Mouse (Mus musculus) heart, adult 8-10 months (tissue): ENCODE results near the gene Ccnd3. TPM values are rescaled to one million over a fixed set of nuclear protein-coding genes. Genes with fewer than 3 reads are reported as not detected.
"Not testable (repeated sequence)": the region's sequence is repeated elsewhere in the genome, so short reads cannot be mapped to it uniquely, and the experiment has no call there.

Experiments
- DNase-seq: peaks from one replicate; pipeline ENCODE4 v3.0.0; 2022; ENCODE audit warnings: low spot score
- total RNA-seq, 4 experiments: library from RNA; stranded (reverse); gene quantifications; 2 replicates each; pipeline ENCODE4 v1.2.4; 2022

Ccnd3 gene
- total RNA-seq, 4 experiments from 2014 or later: 74.4 to 82.2 (median 75.2) TPM

DNA sequence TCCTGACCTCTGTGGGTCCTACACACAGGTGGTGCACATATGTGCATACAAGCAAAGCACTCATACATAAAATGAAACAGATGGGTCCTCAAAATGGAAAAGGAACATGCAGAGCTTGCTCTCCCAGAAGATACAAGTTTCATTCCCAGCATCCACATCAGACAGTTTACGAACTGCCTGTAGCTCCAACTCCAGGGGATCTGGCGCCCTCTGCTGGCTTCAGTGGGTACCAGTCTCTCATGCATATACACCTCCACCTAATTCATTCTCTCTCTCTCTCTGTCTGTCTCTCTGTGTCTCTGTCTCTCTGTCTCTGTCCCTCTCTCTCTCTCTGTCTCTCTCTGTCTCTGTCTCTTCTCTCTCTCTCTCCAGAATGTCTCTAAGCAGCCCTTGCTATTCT, 22.4 kb upstream of the Ccnd3 start:
- no peak for DNase-seq

DNA sequence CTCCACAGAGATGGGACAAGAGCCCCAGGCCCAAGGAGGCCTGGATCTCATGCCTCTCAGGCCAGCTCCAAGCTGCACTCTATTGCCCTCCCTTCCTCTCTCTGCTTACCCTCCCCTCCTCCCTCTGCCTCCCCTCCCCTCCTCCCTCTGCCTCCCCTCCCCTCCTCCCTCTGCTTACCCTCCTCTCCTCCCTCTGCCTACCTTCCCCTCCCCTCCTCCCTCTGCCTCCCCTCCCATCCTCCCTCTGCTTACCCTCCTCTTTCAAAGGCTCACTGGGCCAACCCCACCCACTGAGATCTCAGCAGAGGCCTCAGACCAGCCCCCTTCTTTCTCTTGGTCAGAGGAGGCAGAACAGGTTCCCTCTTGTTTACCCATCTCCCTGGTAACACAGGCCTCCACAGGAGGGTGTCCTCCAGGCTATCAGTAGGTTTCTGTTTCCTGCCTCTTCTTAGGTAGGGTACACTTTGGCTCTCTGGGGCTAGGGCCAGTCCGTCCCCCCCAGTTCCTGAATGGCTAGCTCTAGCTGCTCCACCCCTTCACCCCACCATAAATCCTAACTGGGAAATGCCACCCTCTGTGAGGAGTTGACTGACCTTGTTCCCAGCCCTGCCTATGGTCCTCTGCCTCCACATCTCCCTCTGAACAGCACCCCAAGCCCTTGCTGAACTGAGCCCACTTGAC, 20.5 kb upstream of the Ccnd3 start:
- DNase-seq: no peak

DNA sequence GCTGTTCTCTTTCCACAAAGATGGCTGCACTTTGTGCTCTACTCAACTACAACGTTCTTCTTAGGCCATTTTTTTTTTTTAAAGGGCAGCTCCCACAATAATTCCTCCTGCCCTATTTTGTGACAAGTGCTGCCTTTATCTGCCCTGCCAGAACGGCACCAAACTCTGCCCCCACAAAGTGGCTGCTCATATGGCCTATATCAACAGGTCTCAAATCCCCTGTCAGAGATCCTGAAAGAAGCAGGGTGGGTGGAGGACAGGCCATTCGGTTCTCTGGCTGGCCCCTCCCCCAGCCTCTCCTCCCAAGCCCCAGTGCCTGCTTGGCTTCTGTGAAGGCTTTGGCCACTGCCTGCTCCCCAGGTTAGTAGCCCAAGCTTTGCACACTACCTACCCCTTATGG, 19.9 kb upstream of the Ccnd3 start:
- DNase-seq: no peak

DNA sequence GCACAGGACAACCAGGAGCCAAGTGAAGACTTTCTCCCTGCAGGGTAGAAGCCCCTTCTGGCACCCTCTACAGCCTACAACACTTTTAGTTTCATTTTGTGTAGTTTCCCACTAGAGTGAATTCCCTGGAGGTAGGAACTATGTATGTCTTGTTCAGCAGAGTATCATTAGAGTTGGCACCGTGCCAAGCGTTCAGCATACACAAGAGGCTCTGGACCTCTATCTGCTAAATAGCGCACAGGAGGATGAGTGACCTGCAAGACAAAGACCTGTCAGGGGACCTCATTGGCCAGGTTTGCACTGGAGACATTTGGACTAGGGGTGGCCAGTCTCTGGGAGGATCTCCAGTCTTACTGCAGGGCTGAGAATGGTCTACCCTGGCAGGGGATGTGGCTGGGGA, 19.1 kb upstream of the Ccnd3 start:
- no peak for DNase-seq

DNA sequence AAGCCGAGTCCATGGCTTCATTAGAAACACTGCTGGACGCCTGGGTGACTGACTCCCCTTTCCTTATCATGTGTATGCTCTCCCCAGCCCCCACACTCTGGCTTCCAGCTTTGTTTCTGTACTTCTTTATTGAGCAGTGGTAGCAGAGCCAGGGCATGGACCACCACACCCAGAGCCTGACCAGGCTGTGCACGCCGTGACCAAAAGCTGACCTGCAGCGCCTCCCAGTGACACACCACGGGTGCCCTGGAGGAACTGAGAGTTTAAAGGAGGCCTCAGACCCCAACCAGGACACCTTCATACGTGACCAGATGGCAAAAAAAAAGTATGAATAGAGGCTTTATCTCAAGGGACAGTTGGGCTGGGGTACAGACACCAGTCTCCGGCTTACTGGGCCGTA, 14.1 kb upstream of the Ccnd3 start:
- DNase-seq: no peak

DNA sequence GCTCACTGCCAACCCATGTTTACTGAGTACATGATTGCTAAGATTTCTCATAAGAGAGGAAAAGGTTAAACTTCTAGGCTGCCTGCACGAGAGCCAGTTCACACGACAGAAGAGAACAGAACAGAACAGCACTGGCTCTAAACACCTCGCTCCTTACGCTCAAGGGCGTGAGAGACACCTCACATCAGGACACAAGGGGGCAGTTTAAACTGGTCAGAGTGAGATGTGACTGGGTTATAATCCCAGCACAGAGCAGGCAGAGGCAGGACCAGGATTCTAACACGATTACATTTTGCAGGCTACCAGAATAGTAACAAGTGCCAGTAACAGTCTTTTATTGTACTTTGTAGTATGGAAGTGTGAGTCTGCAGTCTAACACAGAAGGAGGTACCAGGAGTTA, 12.1 kb upstream of the Ccnd3 start:
- no peak for DNase-seq

DNA sequence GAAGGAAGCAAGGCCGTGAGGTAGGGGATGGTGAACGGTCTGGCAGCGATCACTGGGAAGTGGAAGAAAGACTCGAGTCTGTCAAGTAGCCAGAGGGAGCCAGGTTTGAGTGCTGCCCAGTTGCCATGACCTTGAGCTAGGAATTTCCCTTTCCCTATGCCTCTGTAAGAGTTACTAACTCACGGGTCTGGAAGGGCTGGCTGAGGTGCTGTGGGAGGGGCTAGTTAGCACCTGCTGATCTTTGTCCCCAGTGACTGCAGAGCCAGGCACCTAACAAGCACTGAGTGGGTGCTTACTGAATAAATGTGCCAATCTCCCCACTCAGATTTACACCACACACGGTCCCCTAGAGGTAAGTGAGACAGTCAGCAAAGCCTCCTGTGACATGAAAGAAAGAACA, 11.2 kb upstream of the Ccnd3 start:
- DNase-seq: no peak

DNA sequence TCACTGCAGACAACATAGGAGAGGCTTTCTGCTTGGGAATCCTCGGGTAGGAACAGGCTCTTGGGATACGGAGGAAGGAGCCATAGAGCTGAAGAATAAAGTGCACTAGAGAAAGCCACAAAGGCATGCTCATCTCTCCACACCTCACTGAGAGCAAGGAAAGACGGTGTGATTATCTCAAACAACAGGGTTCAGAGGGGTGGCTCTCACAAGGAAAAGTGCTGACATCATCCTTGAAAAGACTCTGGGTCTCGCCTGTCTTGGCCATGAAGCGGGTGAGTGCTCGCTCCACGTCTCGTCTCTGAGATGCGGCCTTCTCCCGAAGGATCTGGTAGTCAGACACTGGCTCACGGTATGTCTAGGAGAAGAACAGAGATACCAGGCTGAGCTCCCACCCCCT, 10.7 kb upstream of the Ccnd3 start:
- no peak for DNase-seq

DNA sequence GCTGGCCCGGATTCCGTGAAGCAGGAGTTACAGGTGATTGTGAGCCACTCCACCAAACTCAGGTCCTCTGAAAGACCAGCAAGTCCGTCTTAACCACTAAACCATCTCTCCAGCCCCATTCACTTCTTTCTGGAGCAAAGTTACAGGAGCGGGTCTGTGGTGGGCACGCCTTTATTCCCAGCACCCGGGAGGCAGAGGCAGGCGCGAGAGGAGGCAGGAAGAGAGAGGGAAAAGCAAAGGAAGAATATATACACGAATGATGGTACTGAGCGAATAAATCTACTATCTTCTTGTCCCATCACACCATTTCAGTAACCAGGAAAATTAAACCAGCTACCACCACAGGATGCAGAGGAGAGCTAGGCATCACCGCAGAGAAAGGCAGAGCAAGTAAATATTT, 3.3 kb upstream of the Ccnd3 start:
- DNase-seq: no peak

DNA sequence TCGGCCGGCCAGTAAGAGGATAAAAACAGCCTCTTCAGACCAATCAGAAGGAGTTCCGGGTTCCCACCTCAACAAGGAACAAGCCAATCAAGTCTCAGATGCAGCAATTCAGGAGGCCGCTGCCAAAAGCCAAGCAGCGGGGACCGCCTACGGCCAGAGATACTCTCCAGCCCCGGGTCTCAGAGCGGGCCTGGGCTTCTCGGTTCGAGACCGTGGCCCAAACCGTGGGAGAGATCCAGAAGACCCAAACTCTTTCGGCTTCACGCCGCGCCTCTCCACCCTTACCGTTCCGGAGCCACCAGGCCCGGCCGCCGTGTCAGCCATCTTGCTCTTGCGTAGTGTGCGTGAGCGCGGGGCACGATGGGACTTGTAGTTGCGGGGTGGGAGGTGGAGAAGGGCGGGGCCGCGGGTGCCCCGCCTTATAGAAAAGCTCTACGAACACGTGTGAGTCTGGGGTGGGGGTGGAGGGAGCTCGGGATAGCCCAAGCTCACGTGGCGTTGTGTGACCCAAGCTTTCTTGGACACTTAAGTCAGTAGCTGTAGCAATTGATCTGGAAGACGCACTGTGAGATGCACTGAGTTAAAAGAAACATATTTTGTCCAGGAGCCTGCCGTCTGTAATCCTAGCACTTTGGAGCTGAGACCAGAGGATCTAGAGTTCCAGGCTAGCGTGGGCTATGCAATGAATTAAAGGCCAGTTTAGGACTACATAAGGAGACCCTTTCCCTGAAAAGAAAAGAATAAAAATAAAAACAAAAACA, 2.7 kb upstream of the Ccnd3 start, which contains the start of gene Taf8:
Gene Taf8 (minus strand): TSS at position 347 of the 761 bp plus-strand sequence.
- peak; percentile 92 for DNase-seq

DNA sequence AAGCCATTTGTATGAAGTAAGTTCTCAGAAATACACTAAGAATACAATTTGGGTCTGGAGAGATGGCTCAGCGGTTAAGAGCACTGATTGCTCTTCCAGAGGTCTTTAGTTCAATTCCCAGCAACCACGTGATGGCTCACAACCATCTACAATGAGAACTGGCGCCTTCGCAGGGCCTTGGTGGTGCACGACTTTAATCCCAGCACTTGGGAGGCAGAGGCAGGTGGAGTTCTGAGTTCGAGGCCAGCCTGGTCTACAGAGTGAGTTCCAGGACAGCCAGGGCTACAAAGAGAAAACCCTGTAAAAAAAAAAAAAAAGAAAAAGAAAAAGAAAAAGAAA, 2.2 kb upstream of the Ccnd3 start:
- not testable (repeated sequence) for DNase-seq

DNA sequence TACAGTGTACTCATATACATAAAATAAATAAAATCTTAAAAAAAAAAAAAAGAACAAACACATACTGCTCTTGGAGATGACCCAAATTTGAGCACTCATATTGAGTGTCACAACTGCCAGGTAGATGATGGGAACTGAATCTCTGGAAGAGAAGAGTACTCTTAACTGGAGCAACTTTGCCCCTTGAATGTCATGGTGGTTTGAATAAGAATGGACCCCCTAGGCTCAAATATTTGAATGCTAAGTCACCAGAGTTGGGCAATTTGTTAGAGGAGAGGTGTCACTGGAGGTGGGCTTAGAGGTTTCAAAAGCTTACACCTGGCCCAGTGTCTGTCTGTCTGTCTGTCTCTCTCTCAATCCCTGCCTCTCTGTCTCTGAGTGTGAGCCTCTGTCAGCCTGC, 1.2 kb upstream of the Ccnd3 start:
- no peak for DNase-seq

DNA sequence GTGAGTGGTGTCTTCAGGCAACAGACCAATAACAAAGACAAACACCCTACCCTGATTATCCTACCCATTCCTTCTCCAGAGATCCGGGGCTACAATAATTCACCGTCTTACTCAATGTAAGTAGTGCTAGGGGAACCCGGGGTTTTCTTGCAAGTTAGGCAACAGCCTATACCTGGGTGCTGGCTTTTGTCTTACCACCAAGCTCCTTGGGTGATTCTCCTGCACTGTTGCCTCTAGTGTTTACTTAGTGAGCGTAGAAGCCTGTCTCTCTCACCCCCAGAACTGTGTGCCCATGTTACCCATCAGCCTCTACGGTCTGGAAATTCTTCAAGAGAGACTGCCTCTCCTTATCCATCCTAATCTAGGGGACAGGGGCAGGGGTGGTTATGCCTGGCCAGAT, 623 bp upstream of the Ccnd3 start:
- no peak for DNase-seq

DNA sequence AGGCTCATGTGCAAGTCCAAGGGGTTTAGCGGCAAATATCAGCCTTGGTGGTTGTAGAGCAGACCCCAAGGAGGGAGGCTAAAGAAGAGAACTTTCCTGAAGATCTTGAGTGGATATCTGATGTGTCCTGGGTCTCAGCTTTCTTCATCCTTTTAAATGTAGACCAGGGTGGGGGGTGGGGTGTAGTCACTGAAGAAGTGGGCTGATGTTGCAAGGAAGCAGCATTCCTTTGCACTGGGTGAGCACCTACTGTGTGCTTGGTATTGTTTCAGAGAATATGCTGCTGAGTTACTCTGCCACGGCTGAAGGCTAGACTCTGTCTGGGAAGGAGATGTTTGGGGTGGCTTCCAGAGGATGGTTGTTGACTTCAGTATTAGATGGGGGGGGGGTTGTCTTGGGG, 715 bp downstream of the Ccnd3 start:
- DNase-seq: no peak

DNA sequence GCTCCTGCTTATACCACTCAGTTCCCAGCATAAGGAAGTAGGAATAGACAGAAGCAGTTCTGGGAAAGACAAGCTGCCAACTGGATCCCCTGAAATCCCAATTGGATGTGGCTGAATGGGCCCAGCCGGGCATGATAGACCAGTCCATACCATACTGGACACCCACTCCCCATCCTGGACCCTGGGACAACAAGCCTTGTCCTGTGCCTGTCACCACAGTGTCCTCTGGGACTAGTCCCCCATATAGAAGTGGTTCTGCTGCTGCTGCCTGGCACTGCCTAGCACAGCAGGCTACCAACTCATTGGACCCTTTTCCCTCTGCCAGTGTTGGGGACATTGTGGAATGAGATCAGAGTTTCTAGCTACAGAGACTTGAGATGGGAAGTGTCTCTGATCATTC, 1.2 kb downstream of the Ccnd3 start:
- no peak for DNase-seq

DNA sequence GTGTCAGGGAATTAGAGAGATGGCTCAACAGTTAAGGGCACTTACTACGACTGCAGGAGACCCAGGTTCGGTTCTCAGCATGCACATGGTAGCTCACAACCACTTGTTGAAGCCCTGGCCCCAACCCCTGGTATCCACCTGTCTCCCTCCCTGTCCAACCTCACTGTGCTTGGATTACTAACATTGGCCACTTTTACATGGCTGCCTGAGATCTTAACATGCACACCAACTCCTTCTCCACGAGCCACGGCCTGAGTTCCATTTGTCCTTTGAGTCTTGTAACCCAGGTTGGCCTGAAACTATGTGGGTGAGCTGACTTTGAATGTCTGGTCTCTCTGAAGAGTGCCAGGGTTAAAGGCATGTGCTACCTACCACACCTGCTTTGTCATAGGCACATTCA, 1.8 kb downstream of the Ccnd3 start:
- DNase-seq: no peak

DNA sequence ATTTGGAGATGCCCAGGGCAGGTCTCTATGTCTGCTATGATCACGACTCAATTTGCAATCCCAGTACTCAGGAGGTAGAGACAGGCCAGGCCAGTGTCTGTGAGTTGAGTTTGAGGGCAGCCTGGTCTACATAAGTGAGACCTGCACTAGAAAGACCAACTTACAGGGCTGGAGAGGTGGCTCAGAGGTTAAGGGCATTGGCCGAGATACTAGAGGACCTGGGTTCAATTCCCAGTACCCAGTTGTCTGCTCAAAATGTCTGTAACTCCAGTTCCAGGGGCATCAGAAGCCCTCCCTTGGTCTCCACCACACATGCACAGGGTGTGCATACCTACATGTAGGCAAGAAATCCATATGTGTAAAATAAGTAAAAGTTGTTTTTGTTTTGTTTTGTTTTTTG, 2.7 kb downstream of the Ccnd3 start:
- DNase-seq: no peak

DNA sequence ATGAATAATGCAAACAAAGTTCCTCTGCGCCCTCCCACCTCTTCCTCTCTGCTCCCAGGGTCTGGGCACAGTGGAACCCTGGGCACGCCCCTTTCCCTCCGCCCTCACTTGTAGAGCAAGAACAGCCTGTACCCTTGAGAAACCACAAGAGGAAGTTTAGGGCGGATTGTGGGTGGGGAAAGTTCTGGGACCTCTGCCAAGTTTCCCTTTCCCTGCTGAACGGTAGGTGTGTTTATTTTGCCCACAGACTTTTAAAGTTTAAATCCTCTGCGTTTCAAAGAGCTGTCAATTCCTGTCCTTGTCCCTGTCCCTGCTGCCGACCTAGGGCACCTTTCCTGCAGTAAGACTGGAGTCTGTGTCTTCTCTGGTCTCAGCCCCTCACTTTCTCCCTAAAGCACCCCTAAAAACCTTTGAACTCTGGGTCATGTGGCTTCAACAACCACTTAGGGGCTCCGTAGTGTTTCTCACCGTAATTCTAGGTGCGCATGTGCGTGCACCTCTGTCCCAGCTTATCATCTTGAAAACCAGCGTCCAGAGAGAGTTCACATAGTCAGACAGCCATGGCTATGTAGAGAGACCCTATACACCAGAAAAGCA, 3.3 kb downstream of the Ccnd3 start:
- peak; percentile 99 for DNase-seq

DNA sequence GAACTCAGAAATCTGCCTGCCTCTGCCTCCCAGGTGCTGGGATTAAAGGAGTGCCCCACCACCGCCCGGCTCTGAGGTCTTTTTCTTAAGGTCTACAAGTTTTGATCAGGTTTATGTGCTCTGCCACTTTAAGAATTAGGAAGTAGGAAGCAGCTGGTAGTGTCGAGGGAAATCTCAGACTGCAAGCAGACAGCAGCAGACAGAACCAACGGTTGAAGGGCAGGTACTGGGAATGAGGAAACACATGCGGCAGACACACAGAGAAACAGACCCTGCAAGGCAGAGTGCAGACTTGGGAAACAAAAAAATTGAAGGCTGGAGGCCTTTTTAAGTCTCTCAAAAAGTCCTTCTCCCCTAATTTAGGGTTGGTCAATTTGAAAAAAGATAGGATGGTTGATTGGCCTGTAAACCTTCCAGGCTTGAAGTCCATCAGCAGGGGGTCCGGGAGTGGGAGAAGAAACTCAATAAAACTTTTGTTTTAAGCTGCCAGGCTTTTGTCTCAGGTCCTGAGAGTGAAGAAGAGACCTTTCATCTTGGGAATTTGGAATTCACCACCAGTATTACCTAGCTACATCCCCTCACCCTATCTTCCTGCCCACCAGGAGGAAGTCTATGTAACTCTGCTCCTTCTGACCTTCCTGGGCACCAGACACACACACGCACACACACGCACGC, 4.3 kb downstream of the Ccnd3 start:
- DNase-seq: no peak

DNA sequence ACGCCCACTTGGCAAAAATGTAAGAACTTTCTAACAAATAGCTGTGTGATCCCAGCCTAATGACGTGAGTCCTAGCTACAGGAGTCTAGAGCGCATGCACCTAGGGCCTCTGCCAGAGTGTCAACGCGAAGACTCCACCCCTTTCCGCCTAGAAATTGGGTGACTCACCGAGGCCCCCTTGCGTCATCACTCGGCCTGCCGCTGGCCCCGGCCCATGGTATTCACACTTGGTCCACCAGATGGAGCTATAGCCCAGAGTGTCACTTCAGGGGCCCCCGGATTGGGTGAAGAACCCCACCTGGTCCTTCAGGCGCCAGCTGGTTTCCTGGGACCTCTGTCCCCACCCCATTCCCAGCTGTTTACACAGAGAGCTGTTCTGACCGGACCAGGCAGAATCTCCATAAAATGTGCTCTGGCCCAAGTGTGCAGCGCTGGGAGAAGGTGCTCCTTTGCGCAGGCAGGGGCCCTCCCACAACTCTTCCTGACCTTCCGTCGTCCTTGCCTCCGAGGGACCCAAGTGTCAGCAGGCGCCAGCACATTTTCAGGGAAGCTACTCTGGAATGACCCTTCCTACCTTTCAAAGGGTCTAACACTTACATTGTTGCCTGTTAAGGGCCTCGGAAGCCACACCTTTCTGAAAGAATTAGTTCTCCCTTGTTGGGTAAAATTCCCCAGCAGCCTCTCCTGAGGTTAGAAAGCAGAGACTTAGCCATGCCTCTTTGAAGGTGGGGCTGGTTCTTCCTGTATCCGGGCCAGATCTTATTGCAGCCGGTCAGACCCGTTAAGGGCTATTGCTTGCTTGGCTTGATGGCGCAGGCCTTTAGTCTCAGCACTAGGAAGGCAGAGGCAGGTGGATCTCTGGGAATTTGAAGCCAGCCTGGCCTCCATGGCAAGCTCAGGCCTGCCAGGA, 6.5 kb downstream of the Ccnd3 start:
- DNase-seq: peak; percentile 100

DNA sequence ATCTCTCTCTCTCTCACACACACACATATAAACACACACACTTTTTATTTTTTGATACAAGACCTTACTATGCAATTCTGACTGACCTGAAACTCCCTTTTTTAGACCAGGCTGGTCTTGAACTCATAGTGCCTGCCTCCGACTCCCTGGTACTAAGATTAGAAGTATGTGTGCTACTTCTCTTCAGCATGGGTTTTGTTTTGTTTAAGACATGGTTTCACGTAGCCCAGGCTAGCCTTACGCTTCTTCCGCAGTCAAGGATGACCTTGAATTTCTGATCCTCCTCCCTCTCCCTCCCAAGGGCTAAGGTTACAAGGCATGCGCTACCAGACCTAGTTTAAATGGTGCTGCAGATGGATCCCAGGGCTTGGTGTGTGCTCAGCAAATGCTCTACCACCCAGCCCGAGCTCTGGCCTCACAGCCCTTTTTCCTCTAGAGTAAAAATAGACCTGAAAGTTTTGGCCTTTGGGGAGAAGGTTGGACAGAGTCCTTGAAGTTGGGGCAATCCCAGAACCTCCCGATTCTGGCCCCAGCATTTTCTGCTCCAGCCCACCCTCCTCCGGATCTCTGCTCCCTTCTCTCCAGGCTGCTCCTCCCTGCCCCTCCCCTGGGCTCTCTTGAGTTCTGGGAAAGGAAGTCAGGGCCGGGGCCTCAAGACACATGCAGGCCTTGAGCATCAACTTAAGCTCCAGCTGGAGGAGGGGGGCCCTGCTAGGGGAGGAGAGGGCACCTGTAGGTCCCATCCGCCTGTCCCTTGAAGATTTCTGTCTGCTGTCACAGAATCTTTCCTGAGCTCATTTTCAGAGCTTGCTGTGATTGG, 8.3 kb downstream of the Ccnd3 start:
- DNase-seq: peak; percentile 56
